Mouse (Mus musculus): Measurements from ENCODE around the gene Cap1. TPM values are rescaled to one million over a fixed set of nuclear protein-coding genes. Genes with fewer than 3 reads are reported as not detected.

Gene Cap1
- polyA plus RNA-seq, 1 experiment = 151 TPM

DNA sequence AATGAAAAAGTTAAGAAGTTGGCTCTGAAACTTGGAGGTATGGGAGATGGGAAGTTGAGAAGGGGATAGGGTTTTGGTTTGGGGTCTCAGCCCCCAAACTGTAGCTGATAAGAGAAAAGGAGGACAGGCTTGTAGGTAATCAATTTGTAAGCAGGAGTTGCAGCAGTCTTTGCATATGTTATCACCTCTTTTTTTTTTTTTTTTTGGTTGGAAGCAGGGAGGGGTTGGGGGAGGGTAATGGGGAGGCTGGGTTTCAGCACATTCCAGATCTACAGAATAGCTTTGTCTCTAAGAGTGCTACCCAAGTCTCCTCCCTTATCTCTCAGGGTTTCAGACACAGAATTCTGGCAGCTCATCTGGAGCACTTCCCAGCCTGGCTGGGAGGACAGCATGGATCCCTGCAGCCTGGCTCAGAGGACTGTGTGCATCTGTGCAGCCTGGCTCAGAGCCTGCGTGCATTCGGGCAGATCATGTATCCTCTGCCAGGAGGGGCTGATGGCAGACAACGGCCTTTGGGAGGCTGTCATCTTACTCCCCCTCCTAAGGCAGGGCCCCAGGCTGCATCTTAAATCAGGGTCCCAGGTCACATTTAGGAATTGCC lies 5.1 kb upstream of the Cap1 start:
- 34% methylated on average over 3 of the region's 3 CpGs for WGBS

DNA sequence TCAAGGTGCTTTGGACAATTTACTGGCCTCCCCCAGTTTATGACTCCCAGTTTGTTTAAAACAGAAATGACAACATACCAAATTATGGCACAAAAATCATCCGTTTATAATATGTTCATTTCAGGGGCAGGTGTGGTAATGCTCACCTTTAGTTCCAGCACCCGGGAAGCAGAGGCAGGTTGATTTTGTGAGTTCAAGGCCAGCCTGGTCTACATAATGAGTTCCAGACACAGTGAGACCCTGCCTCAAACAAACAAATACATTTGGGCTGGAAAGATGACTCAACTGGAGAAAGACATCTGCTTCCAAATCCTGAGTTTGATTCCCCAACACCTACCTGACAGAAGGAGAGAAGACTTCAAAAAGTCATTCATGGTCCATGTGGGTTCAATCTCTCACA lies 1.5 kb upstream of the Cap1 start:
- no peak for DNase-seq (ENCODE audit: low read depth, low spot score)
- WGBS = 36% methylated on average over 2 of the region's 2 CpGs

More for the DNA sequence above, 5.1 kb upstream of the Cap1 start:
- no peak for DNase-seq (ENCODE audit: low read depth, low spot score)

DNA sequence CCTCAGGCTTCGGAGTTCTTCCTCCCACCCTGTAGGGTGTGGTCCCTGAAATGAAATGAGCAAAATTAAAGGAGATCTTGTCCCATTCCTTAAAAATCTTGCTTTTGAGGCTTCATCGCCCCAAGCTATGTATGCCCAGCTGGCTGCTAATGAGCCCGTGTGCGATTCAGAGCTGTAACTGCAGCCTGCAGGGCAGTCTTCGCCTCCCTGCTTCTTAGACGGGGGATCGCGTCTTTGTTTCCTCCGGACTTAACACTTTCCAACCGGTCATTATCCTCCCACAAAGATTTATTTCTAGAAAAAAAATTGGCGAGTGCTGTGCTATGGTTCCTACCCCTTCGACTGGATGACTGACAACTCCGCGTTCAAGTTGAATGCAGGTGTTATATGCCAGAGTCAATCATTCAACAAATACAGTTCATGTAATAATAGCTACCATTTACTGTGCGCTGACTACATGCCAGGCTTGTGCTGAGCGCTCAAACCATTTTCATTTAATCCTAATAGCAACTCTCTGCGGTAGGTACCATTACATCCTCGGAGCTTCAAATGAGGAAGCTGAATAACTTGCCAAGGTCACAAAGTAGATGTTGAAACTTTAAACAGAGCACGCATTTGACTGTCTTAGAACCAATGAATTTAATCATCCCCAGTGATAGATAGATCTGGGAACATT lies 861 bp upstream of the Cap1 start:
- under 1% methylated on average over 19 of the region's 19 CpGs for WGBS

DNA sequence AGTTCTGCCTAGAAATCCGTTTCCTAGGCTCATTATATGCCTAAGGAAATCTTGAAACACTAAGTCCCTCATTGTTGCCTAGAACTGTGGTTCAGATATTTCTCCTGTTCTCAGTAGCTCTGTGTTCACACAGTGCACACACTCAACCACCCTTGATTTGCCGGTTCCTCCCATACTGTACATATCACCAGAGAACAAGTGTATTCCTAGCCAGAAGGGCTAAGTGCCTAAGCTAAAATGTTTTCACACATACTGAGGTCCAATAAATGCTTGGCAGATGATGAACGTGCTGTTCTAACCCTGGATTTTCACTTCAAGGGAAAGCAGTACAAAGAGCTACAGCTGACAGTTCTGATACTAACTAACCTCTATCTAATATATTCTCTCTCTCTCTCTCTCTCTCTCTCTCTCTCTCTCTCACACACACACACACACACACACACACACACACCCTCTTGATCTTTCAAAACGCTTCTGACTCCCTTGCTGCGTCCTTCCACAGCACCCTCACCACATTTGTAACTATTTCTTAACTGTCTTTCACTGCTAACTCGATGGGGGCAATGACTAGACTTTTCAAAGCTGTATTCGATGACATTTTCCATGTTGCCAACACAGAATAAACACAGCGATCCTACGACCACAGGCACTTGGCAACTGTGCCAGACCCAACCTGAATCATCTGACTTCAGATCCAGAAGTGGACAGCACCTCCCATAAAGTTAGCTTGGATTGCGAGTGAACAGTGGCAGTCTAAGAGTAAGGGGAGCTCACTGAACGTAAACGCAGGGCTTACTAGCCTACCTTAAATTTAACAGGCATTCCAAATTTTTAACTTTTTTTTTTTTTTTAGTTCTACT lies 1.1 kb downstream of the Cap1 start:
- 3% methylated on average over 12 of the region's 12 CpGs for WGBS
- DNase-seq (ENCODE audit: low read depth, low spot score) = no peak

More for the DNA sequence above, 861 bp upstream of the Cap1 start:
- DNase-seq (ENCODE audit: low read depth, low spot score) = no peak

DNA sequence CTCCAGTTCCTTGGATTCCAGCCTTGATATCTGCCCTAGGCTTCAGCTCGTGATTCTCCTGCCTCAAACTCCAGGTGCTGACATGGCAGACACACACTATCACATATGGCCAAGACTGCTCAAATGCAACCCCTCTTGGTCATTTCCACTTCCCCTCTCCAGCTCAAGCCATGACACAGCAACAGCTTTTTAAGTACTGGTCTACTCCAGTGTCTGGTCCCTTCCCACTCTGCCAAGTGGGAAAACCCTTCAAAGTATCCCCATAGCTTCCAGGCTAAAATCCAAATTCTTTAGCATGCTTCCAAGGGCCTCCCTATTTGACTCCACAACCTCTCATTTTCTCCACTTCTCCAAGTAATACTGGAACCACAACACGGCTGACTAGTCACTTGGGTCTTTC lies 1.8 kb downstream of the Cap1 start:
- WGBS = 25% methylated on average over 2 of the region's 2 CpGs
- no peak for DNase-seq (ENCODE audit: low read depth, low spot score)

DNA sequence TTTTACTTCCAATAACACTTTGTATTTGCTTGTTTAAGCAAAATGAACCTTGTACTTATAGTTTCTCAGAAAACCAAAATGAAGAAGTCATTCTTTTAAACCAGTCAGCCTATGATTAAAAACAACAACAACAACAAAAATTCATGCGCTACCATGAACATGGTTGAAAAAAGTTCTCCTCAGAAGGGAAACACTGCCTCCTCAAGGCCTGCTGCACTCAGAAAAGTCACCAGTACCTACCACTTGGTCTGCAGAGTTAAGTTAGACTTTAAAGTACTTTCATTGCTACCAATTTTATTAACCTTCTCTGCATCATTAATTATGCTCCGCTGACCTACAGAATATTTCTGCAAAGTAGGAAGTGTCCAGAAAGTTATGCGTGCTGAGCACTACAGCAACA lies 2.6 kb downstream of the Cap1 start:
- WGBS = 62% methylated on average over 3 of the region's 3 CpGs
- DNase-seq (ENCODE audit: low read depth, low spot score) = no peak

DNA sequence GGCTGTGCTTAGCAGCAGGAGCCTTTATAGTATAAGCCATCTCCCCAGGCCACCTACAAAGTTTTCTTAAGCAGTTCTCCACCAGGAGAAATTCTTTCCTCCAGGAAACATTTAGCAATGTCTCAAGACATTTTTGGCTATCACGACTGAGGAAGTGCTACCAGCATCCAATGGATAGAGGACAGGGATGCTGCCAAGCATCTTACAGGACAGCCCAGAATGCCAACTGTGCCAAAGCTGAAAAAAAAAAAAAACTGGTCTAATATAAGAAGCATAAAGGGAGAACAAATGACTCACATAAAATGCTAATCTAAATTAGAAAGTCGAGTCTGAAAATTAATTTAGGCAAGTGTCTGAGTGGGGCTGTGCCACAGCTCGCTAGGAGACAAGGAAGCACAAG lies 3.3 kb downstream of the Cap1 start:
- WGBS = 47% methylated on average over 3 of the region's 3 CpGs
- DNase-seq (ENCODE audit: low read depth, low spot score) = no peak

DNA sequence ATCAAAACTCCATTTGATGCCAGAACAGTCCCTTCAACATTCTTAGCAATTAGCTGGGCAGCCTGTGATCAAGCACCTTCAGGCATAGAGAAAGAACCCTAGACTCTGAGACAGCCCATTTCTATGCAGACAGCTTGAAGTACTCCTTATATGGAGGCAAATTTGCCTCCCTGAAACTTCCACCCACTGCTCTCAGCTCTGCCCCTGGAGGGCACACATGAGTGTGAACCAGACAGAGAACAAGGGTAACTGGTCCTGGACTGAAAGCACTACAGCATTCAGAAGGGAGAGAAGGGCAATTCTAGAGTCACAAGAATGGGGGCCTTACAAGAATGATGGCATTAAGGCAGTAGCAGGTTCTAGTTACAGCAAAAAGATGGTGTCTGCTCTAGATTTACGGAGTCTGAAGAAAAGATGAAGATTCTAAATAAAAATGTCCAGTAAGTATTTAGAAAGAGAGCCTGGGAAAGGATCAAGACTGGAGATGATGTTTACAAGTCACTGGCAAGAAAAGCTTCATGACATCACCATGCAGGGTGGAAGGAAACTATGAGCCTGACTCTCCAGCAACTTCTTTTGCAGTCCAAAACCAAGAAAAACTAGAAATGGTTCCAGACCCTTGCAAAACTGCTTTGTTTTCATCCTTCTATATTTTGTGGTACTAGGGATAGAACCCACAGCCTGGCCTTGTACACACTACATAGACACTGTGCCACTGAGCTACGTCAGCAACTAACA lies 7.4 kb downstream of the Cap1 start:
- no peak for DNase-seq (ENCODE audit: low read depth, low spot score)
- WGBS = 60% methylated on average over 2 of the region's 2 CpGs

DNA sequence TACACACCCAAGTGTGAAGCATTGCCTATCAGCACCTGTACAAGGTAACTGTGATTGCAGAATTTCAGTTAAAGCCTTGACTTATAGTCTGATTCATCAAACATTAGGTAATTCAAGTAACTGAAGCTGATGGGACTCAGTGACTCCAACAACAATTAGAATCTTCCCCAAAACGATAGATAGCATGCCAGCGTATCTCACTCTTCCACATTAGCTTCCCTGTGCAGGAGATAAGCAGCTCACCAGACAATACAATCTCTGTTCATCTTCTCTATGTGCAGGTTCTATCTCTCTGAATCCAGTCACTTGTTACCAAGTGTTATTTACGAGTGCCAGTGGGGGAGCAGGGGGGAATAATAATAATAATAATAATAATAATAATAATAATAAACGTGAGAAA lies 12.3 kb downstream of the Cap1 start:
- 69% methylated on average over 4 of the region's 4 CpGs for WGBS
- DNase-seq (ENCODE audit: low read depth, low spot score) = no peak

DNA sequence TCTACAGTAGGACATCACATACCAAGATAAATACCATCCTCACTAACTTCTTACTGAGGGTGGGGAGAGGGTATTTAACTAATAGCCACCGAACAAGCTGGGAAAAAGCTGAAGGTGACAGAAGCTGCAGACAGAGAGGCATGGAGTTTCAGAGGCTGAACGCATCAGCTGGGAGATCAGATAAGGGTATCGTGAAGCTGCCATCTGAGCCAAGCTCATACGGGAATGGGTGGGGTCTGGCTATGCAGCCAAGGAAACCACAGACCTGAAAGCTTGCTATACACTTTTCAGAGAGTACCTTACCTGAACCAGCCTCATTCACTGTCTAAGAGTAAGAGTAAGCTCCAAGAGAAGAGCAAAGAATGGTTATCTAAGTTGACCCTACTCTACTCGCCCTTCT lies 12.9 kb downstream of the Cap1 start:
- WGBS = 50% methylated on average over 5 of the region's 5 CpGs
- no peak for DNase-seq (ENCODE audit: low read depth, low spot score)

DNA sequence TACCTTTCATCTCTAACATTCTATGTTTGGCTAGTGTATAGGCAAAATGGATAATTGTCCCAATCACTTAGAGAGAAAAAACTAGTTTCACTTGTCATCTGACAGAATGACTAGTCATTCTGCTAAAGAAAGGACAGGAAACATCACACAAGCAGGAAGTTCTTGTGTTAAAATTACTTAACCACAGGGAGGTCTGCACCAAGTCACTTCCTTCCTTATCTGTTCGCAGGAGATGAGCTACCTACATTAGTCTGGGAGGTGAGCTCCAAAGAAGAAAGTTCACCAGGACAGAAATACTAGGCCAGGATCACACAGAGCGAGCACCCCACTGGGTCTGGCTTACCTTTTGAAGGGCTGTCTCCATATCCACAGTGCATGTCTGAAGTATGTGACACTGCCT lies 13.9 kb downstream of the Cap1 start:
- WGBS = 67% methylated on average over 2 of the region's 2 CpGs
- no peak for DNase-seq (ENCODE audit: low read depth, low spot score)

DNA sequence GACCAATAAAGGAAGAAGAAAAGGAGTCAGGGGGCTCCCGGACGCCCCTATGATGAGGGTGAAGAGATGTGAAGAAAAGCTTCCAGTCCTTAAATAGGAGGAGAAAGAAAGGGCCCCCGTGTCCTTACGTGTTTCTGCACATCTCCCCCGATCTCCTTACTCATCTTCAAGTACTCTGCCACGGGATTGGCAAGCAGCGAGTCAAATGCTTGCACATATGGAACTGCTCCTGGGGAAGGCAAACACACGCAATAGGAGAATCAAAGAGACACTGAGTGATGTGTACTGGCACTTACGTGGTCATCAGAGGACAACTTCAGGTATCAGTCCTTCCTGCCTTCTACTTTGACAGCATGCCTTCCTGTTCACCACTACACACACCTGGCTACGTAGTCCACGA lies 14.6 kb downstream of the Cap1 start:
- no peak for DNase-seq (ENCODE audit: low read depth, low spot score)
- 89% methylated on average over 11 of the region's 11 CpGs for WGBS

DNA sequence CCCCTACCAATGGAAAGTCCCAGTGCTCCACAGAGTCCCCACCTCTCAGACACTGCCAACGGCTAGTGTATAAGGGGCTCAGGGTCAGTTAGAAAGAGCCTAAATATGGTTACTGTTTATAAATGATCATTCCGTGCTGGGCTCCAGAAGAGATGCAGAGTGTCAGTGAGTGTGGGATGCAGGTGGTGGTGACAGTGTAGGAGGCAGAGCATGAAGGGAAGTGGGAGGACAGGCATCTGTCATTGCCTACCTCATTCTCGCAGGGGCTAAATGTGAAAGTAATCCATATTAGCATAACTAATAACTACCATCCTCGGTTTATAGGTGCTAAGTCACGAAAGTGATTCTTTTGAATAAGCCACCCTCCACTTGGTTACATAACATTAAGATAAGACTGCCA lies 15.1 kb downstream of the Cap1 start:
- 71% methylated on average over 5 of the region's 5 CpGs for WGBS
- DNase-seq (ENCODE audit: low read depth, low spot score) = no peak

DNA sequence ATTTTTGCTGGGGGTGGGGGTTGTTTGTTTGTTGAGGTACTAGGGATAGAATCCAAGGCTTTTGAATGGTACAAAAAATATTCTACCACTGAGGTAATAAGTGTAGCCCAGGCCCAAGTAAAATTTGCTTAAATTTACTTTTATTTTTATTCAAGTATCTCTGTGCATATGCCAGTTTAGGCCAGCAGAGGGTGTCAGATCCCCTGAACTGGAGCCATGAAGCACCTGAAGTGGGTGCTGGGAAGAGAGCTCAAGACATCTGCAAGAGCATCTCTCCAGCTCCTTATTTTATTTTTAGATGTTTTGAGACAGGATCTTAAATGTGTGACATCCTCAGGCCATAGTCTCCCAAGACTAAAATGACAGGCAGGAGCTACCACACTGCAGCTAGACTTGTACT lies 15.8 kb downstream of the Cap1 start:
- no peak for DNase-seq (ENCODE audit: low read depth, low spot score)

DNA sequence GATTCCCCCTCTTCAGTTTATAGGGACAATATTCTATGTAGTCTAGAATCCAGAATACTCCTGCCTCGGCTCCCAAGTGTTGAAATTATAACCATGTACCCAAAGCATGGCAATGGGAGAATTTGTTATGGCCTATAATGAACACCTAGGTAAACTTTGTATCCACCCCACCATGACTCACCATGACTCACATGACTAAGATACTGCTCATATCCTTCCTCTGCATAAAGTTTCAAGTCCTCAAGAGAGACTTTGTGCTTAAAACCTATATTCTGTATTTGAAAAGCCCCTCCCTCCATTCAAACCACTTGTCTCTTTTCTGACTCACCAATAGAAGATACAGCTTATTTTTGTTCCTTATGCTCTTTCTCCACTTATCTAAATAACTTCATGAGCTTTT lies 17.8 kb downstream of the Cap1 start:
- WGBS = 36% methylated on average over 1 of the region's 1 CpGs
- DNase-seq (ENCODE audit: low read depth, low spot score) = no peak

DNA sequence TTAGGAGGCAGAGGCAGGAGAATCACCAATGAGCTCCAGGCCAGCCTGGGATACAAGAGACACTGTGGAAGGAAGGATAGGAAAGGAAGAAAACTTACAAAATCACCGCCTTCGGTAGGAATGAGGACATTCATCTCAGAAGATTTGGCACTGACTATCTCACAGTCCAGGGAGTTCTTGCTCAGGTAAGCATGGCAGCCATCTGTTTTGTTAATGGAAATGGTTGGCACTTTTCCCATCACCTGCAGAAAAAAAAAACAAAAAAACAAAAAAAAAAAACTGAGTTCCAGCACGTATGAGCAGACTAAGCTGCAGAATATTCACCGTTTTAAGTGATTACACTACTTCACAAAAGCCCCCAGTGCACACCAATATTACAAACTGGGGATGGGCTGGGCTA lies 24.0 kb downstream of the Cap1 start:
- no peak for DNase-seq (ENCODE audit: low read depth, low spot score)
- WGBS = 87% methylated on average over 4 of the region's 4 CpGs

DNA sequence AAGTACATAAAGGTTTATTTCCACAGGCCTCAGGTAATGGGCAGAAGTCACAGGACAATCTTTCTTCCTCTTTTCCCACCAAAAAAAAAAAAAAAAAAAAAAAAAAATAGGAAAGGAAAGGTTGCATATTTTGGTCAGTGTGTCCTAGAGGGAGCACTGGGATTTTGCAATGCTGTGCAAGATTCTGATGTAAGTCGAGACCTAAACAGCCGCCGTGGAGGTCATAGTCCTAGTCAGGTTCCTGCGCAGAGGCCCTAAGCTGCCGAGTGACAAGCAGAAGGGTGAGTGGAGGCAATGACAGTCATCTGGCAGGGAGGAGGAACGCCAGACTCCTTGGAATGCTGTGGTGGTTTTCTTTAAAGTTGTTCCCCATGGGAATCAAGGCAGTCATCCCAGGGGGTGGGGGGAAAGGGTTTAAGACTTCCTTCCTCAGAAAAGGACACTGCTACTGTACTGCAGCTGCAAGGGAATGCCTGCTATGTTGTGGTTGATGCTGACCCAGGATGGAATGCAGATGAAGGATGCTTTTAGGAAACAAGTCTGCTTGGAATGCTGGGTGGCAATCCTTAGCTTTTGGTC lies 26.7 kb downstream of the Cap1 start:
- no peak for DNase-seq (ENCODE audit: low read depth, low spot score)
- 72% methylated on average over 6 of the region's 6 CpGs for WGBS

DNA sequence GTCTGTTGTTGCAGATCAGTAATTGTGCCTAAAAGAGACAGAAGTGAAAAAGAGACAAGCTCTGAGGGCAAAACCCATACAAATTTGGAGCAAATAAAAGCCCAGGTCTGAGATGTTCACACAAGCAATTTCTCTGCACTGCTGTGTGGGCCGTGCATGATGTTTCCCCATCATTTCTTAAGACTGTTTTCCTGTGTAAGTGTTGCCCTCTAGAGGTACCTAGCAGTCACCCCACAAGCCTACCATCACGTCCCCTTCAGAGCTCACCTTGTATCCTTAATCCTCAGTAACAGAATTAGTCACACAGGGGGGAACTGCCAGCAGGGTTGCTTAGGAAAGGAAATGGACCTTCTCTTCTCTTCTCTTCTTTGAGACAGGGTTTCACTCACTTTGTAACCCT lies 27.9 kb downstream of the Cap1 start:
- WGBS = 55% methylated on average over 2 of the region's 2 CpGs
- DNase-seq (ENCODE audit: low read depth, low spot score) = no peak

DNA sequence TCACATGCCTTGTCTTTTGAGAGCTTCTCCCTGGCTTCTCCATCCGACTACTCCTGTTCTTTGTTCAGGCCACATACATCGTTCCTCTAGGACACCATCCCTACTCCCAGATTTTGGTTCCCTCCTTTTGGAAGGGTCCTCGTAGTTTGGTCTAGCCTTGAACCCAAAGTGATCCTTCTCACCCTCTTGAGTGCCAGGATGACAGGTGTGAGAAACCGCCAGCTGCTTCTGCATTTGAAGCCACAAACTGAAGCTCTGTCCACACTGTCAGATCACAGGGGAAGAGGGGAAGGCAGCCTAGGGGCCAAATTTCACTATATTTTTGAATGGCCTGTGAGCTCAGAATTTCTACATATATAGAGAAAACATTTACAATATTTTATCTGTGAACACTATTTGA lies 31.1 kb downstream of the Cap1 start:
- DNase-seq (ENCODE audit: low read depth, low spot score) = no peak
- 93% methylated on average over 4 of the region's 4 CpGs for WGBS

DNA sequence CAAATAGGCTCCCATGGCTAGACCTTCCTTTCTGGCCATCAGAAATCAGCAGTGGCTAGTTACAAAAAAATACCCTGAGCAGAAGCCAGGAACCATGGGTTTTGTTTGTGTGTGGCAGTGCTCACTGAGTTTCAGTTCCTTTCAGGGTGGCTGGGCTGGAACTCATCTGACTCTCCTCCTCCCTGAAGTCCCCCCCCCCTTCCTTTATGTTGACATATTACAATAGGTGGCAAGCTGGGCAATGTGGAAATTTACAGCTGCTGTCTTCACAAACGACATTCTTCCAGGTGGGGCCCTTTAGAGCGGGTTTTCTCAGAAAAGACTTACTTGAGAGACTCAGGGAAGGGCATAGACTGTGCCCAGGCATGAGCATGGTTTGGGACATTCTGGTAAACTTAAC lies 32.2 kb downstream of the Cap1 start:
- no peak for DNase-seq (ENCODE audit: low read depth, low spot score)
- WGBS = 33% methylated on average over 2 of the region's 2 CpGs
